Mouse (Mus musculus) adrenal gland, adult 18-20 months (tissue): ENCODE results near the gene Mipep. TPM values are rescaled to one million over a fixed set of nuclear protein-coding genes. Genes with fewer than 3 reads are reported as not detected.

Source experiments
- DNase-seq, 2 experiments: peaks; one replicate each; pipeline ENCODE4 v3.0.0; 2021 to 2022; ENCODE audit warnings: low spot score in 2 of 2
- total RNA-seq, 2 experiments: library from RNA; stranded (reverse); gene quantifications; 1 replicate in 1 of 2; 2 replicates in 1 of 2; pipeline ENCODE4 v1.2.3; 2021

Gene Mipep
- total RNA-seq, 2 experiments from 2014 or later: 39.0 to 50.0 TPM

- no peak for DNase-seq
Observed at GRCm38 (mm10) chr14:60856913-60857300, 72.5 kb downstream of the Mipep start.

GRCm38 (mm10) chr14:60863396-60863795 is 79.0 kb downstream of the Mipep start:
- DNase-seq: no peak

- DNase-seq: no peak
Observed at GRCm38 (mm10) chr14:60866399-60866798, 82.0 kb downstream of the Mipep start.

- no peak for DNase-seq
Observed at GRCm38 (mm10) chr14:60868325-60868724, 84.0 kb downstream of the Mipep start.

GRCm38 (mm10) chr14:60871831-60872230 is 87.5 kb downstream of the Mipep start:
- DNase-seq: no peak

GRCm38 (mm10) chr14:60882106-60882505 is 97.7 kb downstream of the Mipep start:
- DNase-seq: no peak

GRCm38 (mm10) chr14:60882681-60883080 is 98.3 kb downstream of the Mipep start:
- no peak for DNase-seq

GRCm38 (mm10) chr14:60885361-60885950 is 101.1 kb downstream of the Mipep start:
- no peak for DNase-seq

- DNase-seq: no peak
Observed at GRCm38 (mm10) chr14:60893882-60894281, 109.5 kb downstream of the Mipep start.

GRCm38 (mm10) chr14:60895172-60896000 is 111.0 kb downstream of the Mipep start:
- DNase-seq: no peak

- no peak for DNase-seq
Observed at GRCm38 (mm10) chr14:60898086-60898667, 113.8 kb downstream of the Mipep start.

GRCm38 (mm10) chr14:60904501-60904900 is 120.1 kb downstream of the Mipep start:
- DNase-seq: no peak

GRCm38 (mm10) chr14:60906421-60907374 is 122.3 kb downstream of the Mipep start:
- DNase-seq: peak in 1 of 2 experiments; percentile 17

- no peak for DNase-seq
Observed at GRCm38 (mm10) chr14:60909351-60909750, 125.0 kb downstream of the Mipep start.

- no peak for DNase-seq
Observed at GRCm38 (mm10) chr14:60910506-60911444, 126.4 kb downstream of the Mipep start.

GRCm38 (mm10) chr14:60912981-60913468 is 128.7 kb downstream of the Mipep start:
- DNase-seq: no peak

- no peak for DNase-seq
Observed at GRCm38 (mm10) chr14:60916661-60917060, 132.3 kb downstream of the Mipep start.

GRCm38 (mm10) chr14:60926011-60926410 is 141.6 kb downstream of the Mipep start:
- no peak for DNase-seq

GRCm38 (mm10) chr14:60935705-60936104 is 151.3 kb downstream of the Mipep start:
- no peak for DNase-seq
